Mouse (Mus musculus): ENCODE data around the gene Zswim4. TPM values are rescaled to one million over a fixed set of nuclear protein-coding genes. Genes with fewer than 3 reads are reported as not detected.

The Zswim4 gene
- polyA plus RNA-seq, 1 experiment = 63.1 TPM

DNA sequence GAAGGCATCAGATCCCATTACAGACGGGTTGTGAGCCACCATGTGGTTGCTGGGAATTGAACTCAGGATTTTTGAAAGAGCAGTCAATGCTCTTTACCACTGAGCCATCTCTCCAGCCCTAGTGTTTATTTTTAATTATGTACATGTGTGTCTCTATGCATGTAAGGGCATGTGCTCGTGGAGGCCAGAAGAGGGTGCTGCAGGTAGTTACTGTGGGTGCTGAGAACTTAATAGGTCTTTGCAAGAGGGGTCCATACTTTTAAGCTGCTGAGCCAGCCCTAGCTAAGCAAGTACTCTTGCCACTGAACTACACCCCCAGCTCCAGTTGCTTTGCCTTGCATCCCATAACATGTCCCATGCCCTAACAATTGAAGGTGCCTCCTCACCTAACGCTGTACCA lies 19.0 kb upstream of the Zswim4 start:
- no peak for DNase-seq (ENCODE audit: low read depth)
- no peak for TF ChIP-seq POLR2A (IDR thresholded peaks at IDR 0.05; ENCODE audit: borderline replicate concordance, extremely low read depth, insufficient read depth, insufficient read length, poor library complexity, severe bottlenecking)
- no peak for TF ChIP-seq CTCF (IDR thresholded peaks at IDR 0.05; ENCODE audit: borderline replicate concordance, extremely low read depth, insufficient read depth, insufficient read length)

DNA sequence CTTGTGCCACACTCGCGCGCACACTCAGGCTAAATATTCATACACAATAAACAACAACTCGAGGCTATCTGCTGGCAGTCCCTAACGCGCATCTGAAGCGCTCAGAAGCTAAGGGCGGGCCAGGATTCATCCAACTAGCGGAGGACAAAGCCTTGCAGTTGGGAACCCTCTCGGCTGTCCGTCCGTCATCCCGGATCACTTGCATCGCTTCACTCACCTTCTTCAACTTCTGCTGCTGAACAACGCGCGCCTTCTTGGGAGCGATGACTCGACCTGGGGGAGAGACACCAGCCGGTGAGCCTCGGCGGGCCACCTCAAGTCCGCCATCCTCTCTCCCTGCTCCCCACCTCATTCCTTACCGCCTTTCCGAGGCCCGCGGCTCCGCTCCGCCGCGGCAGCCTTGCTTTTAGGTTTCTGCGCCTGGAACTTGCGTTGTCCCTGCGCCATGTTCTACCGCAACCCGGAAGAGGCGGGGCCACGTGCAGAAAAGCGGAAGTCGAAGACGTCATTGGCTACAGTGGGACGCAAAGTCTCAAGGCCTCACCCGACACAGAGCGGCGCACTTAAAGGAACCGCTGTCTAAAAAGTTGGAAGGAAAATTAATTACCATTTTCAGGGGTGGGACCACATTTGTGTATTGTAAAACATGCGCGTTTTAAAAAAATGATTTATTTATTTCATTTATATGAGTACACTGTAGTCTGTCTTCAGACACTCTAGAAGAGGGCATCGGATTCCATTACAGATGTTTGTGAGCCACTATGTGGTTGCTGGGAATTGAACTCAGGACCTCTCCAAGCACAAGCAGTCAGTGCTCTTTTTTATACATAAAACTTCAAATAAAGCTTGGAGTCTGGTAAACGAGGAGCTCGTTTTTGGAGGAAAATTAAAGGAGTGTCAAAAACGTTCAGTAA lies 12.7 kb upstream of the Zswim4 start, which contains the start of gene D8Ertd738e:
Gene D8Ertd738e, minus strand, starts transcription at position 463 of the 914 bp plus-strand sequence.
- TF ChIP-seq CTCF (IDR thresholded peaks at IDR 0.05; ENCODE audit: borderline replicate concordance, extremely low read depth, insufficient read depth, insufficient read length) (no peak), POLR2A (IDR thresholded peaks at IDR 0.05; ENCODE audit: borderline replicate concordance, extremely low read depth, insufficient read depth, insufficient read length, poor library complexity, severe bottlenecking) (0 out of 2 replicates have a peak, but pooled peaks have one; percentile 18)
- peak; percentile 98 for DNase-seq (ENCODE audit: low read depth)

DNA sequence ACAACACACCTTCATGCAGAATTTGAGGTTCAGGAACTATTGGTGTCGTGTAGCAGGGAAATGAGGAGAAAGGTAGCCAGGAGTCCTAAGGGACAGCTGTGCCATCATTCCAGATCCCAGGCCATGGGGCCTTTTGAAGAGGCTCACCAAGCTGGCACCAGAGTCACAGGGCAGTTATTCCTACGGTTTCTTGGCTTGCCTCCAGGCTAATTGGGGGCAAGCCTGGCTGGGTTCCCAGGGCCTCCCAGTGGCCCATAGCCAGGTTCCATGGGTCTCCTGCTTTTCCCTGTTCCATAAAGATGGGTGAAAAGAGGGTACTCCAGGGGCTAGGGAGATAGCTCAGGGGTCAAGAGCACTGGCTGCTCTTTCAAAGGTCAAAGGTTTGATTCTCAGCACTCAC lies 5.0 kb upstream of the Zswim4 start:
- TF ChIP-seq POLR2A (IDR thresholded peaks at IDR 0.05; ENCODE audit: borderline replicate concordance, extremely low read depth, insufficient read depth, insufficient read length, poor library complexity, severe bottlenecking) = no peak
- TF ChIP-seq CTCF (IDR thresholded peaks at IDR 0.05; ENCODE audit: borderline replicate concordance, extremely low read depth, insufficient read depth, insufficient read length) = no peak
- DNase-seq (ENCODE audit: low read depth) = peak; percentile 32

DNA sequence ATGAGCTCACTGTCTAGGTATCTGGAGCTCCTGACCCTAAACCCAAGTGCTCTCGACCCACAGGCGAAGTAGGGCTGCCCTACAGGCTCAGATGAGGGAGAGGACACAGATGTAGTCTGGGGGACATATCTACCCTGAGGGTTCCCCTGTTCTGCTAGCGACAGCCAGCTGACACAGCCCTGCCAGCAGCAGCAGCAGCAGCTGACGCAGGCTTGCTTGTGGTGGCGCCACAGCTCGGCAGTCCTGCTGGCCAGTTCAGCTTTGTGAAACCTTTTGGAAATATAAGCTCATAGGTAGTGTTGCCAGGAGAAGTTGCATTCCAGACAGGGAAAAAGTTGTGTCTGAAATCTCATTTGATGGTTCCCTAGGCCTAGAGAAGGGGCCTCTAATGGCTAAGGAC lies 4.3 kb upstream of the Zswim4 start:
- TF ChIP-seq POLR2A (IDR thresholded peaks at IDR 0.05; ENCODE audit: borderline replicate concordance, extremely low read depth, insufficient read depth, insufficient read length, poor library complexity, severe bottlenecking) (no peak), CTCF (IDR thresholded peaks at IDR 0.05; ENCODE audit: borderline replicate concordance, extremely low read depth, insufficient read depth, insufficient read length) (no peak)
- no peak for DNase-seq (ENCODE audit: low read depth)

DNA sequence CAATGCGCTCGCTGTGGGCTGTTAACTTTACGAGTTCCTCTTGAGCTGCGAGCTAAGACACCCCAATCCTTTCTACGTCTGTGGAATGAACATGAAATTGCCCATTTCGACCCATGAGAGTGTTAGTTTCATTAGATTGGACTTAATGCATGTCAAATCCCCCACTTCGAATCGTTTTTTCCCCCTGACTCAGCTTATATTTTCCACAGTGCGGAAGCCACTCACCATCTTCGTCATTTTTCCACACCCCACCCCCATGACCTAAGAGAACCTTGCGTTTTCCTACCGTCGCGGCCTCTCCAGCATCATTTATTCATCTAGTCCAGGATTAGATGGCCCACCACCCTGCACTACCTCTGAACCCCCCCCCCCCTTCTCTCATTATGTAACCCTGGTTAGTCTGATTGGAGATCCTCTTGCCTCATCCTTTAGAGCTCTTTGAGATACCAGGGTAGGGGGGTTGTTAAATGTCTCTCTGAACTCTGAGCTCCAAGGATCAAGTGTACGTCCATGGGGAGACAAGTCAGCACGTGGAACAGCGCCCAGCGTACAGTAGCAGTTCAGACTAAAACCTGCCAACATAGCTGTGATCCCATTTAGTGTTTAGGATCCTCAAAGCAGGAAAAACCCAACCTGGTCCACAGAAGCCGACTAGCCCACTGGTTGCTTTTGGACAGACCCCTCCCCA lies 831 bp upstream of the Zswim4 start:
- no peak for DNase-seq (ENCODE audit: low read depth)
- TF ChIP-seq CTCF (IDR thresholded peaks at IDR 0.05; ENCODE audit: borderline replicate concordance, extremely low read depth, insufficient read depth, insufficient read length) = no peak
- TF ChIP-seq POLR2A (IDR thresholded peaks at IDR 0.05; ENCODE audit: borderline replicate concordance, extremely low read depth, insufficient read depth, insufficient read length, poor library complexity, severe bottlenecking) = no peak

DNA sequence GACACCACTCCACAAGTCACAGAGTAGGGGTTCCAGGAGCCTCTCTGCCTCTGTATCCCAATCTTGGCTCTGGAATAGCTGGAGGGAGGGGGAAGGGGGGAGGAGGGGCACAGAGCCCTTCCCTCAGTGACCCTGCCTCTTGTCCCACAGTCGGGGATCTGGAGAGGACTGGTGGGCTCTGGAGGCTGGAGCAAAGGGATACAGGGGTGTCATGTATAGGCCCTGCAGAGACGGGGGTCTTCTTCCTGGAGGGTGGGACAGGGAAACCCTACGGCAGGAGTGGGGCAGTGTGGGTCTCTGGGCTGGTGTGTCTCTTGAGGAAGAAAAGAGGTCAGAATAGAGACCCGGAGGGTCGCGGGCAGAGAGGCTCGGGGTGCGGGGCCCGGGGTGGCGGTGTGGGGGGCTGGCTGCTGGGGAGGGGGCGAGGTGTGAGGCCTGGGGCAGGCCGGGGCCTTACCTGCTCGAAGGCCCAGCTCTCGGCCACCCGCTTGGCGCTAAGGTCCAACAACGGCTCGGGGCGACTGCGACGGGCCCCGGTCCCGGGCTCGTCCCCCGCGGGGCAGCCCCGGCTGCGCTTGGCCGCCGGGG lies 351 bp downstream of the Zswim4 start:
- peak; percentile 24 for DNase-seq (ENCODE audit: low read depth)
- TF ChIP-seq CTCF (IDR thresholded peaks at IDR 0.05; ENCODE audit: borderline replicate concordance, extremely low read depth, insufficient read depth, insufficient read length) (no peak), POLR2A (IDR thresholded peaks at IDR 0.05; ENCODE audit: borderline replicate concordance, extremely low read depth, insufficient read depth, insufficient read length, poor library complexity, severe bottlenecking) (no peak; the same call in 1 of the 2 replicates)

DNA sequence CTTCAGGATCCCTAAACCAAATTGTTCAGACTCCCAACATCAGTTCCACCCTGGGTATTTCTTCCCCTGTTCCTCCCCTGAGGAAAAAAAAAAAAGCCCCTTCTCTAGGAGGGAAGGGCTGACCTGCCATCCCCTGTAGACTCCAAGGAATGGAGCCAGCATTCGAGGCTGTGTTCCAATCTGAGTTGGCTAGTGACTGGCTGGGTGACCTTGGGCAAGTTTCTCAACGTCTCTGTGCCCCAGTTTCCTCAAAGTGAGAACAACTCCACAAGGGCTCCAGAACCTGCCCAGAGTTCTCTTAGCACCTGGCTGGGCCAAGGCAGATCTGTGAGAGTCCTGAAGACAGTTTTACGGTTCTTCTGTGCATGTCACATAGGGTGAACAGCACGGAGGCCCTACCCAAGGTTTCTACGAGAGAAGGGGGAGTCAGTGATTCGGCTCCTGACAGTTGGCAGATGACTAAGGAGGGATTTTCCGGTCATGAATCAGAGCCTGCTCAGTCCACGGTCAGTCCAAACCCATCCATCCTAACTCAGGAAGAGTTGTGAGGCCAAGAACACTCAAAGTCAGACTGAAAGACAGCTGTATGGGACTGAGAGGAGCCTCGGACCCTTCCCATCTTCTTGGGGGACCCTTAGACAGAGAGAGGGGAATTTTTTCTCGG lies 977 bp downstream of the Zswim4 start:
- TF ChIP-seq POLR2A (IDR thresholded peaks at IDR 0.05; ENCODE audit: borderline replicate concordance, extremely low read depth, insufficient read depth, insufficient read length, poor library complexity, severe bottlenecking) = no peak
- no peak for TF ChIP-seq CTCF (IDR thresholded peaks at IDR 0.05; ENCODE audit: borderline replicate concordance, extremely low read depth, insufficient read depth, insufficient read length)
- DNase-seq (ENCODE audit: low read depth) = no peak

DNA sequence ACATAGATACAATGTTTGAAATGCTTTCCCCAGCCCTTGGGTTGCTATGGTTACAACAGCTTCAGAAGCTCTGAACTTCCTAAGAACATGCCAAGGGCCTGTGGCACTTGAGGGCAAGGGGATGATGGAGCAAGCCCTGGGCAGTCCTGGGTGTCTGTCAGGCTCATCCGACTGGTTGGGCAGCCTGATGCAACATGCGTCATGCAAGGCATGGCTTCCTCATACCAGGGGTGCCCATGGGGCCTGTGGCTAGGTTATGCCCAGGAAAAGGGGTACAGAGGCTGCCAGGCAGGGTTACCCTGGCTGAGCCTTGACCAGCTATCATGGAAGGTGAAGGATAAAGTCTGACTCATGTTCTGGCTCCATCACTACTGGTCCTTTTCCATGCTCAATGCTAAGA lies 3.8 kb downstream of the Zswim4 start:
- TF ChIP-seq POLR2A (IDR thresholded peaks at IDR 0.05; ENCODE audit: borderline replicate concordance, extremely low read depth, insufficient read depth, insufficient read length, poor library complexity, severe bottlenecking) = no peak
- no peak for TF ChIP-seq CTCF (IDR thresholded peaks at IDR 0.05; ENCODE audit: borderline replicate concordance, extremely low read depth, insufficient read depth, insufficient read length)
- no peak for DNase-seq (ENCODE audit: low read depth)

DNA sequence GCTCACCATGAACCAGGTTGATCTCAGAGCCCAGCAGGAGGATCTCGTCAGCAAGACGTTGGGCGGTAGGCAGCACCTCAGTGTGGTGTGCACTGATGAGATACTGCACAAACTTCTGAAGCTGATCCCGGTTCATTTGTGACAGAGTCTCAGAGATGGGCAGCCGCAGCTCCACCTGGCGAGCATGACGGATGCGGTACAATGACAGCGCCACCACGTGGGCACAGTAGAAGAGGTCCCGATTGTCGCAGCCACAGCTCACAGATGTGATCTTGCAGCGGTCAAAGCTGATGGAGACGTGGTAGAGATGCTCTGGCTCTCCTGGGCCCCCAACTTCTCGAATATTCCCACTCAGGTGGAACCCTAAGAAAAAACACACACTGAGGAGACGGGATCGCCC lies 6.1 kb downstream of the Zswim4 start:
- no peak for DNase-seq (ENCODE audit: low read depth)
- TF ChIP-seq POLR2A (IDR thresholded peaks at IDR 0.05; ENCODE audit: borderline replicate concordance, extremely low read depth, insufficient read depth, insufficient read length, poor library complexity, severe bottlenecking) (no peak), CTCF (IDR thresholded peaks at IDR 0.05; ENCODE audit: borderline replicate concordance, extremely low read depth, insufficient read depth, insufficient read length) (peak; percentile 27; the same call in 1 of the 2 replicates)

DNA sequence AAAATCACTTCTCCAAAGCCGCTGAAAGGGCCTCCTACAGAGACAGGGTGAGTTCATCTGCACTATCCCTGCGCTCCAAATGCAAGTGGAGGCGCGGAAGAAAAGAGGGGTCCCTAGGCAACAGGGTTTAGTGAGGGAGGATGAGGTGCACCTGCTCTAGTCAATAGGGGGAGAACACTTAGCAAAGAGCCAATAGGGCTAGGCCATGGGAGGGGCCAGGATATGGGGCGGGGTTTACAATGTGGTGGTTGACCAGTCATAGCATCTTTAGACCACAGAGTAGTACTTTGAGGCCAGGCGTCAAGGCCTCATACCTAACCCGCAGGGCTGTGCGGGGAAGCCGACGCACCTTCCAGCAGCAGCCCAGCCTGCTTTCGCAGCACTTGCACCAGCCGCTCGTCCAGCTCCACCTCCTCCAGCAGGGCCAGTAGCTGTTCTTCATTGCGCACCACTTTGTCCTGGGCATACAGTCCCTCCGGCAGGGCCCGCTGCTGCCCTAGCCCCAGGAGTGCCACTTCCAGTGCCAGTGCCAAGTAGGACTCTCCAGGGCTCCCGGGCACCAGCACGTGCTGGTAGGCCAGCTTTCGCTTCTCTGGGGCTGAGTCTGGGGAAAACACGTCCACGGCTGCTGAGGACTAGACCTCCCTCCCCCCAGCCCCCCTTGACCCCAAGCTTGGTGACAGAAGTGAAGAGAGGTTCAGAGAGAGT lies 13.4 kb downstream of the Zswim4 start:
- TF ChIP-seq POLR2A (IDR thresholded peaks at IDR 0.05; ENCODE audit: borderline replicate concordance, extremely low read depth, insufficient read depth, insufficient read length, poor library complexity, severe bottlenecking) (no peak), CTCF (IDR thresholded peaks at IDR 0.05; ENCODE audit: borderline replicate concordance, extremely low read depth, insufficient read depth, insufficient read length) (no peak)
- no peak for DNase-seq (ENCODE audit: low read depth)
